Mouse (Mus musculus) embryonic facial prominence, embryonic 14.5 days (tissue): ENCODE data around the gene Oprm1. TPM values are rescaled to one million over a fixed set of nuclear protein-coding genes. Genes with fewer than 3 reads are reported as not detected.

Experiments used
- ATAC-seq: fragments of 200-750 bp; cut with Nextera tagmentation; 2 replicates; pipeline ENCODE4 v1.8.0; 2017; ENCODE audit warnings: low read depth, moderate number of reproducible peaks, moderate TSS enrichment
- DNase-seq: peaks from one replicate; pipeline ENCODE4 v3.0.0-alpha.2; 2015; ENCODE audit warnings: low spot score
- H3K27ac ChIP-seq: fragments of 300-500 bp; sonication (generic); replicated peaks from 2 replicates; pipeline ENCODE4 v1.5.1; 2014; ENCODE audit warnings: low read depth, mild to moderate bottlenecking, low read length, moderate library complexity
- H3K27me3 ChIP-seq: fragments of 300-500 bp; sonication (generic); replicated peaks from 2 replicates; pipeline ENCODE4 v1.6.1; 2014; ENCODE audit warnings: low read length; ENCODE audit not compliant: control insufficient read depth, insufficient read depth
- H3K36me3 ChIP-seq: fragments of 300-500 bp; sonication (generic); 2 replicates; pipeline ENCODE4 v1.6.1; 2014; ENCODE audit warnings: low read length, mixed read lengths; ENCODE audit not compliant: control insufficient read depth, insufficient read depth
- H3K4me1 ChIP-seq: fragments of 300-500 bp; sonication (generic); 2 replicates; pipeline ENCODE4 v1.6.1; 2014; ENCODE audit warnings: antibody characterized with exemption, low read length; ENCODE audit not compliant: control insufficient read depth, insufficient read depth
- H3K4me2 ChIP-seq: fragments of 300-500 bp; sonication (generic); 2 replicates; pipeline ENCODE4 v1.6.1; 2014; ENCODE audit warnings: low read depth, mild to moderate bottlenecking, low read length, moderate library complexity, mixed read lengths
- H3K4me3 ChIP-seq: fragments of 300-500 bp; sonication (generic); 2 replicates; pipeline ENCODE4 v1.5.1; 2014; ENCODE audit warnings: low read depth, mild to moderate bottlenecking, low read length
- H3K9ac ChIP-seq: fragments of 300-500 bp; sonication (generic); 2 replicates; pipeline ENCODE4 v1.6.1; 2014; ENCODE audit warnings: low read depth, mild to moderate bottlenecking, low read length, moderate library complexity, mixed read lengths
- H3K9me3 ChIP-seq: fragments of 300-500 bp; sonication (generic); 2 replicates; pipeline ENCODE4 v1.6.1; 2016; ENCODE audit warnings: low read length; ENCODE audit not compliant: control insufficient read depth
- WGBS: fragments of 180-500 bp; shearing (Covaris S2); extraction: QIAGEN DNeasy Blood & Tissue Kit; methylation state at CpG from one replicate; pipeline ENCODE4 v1.1.7; 2014; 5-methylcytosine and 5-hydroxymethylcytosine counted together
- polyA plus RNA-seq: library from polyadenylated mRNA; unstranded; fragments of >200 nt; fragmentation: Nextera tagmentation; extraction: Ambion mirVana; gene quantifications from 2 replicates; pipeline ENCODE4 v1.2.1, GENCODE M21; 2014

Gene Oprm1
- 0.22 and 0.31 TPM in 2 replicates for polyA plus RNA-seq

GRCm38 (mm10) chr10:6758206-6758605 is at the start of gene Oprm1:
Oprm1 (plus strand) TSS chr10:6758506.
- H3K9ac ChIP-seq, result no peak within 1 kb of the TSS
- H3K4me3 ChIP-seq, result no peak within 1 kb of the TSS
- no peaks in the 10 kb centered on the region for H3K36me3 ChIP-seq
- DNase-seq (no peak), ATAC-seq (no peak)
- 88% methylated on average over 3 of the region's 3 CpGs for WGBS
- H3K27me3 ChIP-seq, result no peaks in the 10 kb centered on the region
- no peak within 1 kb of the TSS for H3K4me2 ChIP-seq
- H3K27ac ChIP-seq, result no peak within 1 kb of the TSS
- H3K9me3 ChIP-seq, result no peaks in the 10 kb centered on the region
- H3K4me1 ChIP-seq, result no peaks in the 10 kb centered on the region

GRCm38 (mm10) chr10:6717181-6717948 is 40.9 kb upstream of the Oprm1 start:
- Histone ChIP-seq H3K27me3 (no peaks in the 10 kb centered on the region; the same call in 1 of the 2 replicates), H3K4me3 (no peak overlapping the region), H3K27ac (no peak overlapping the region), H3K9ac (no peak overlapping the region), H3K9me3 (no peaks in the 10 kb centered on the region), H3K36me3 (no peaks in the 10 kb centered on the region), H3K4me1 (no peaks in the 10 kb centered on the region), H3K4me2 (no peak overlapping the region)
- WGBS, result 64% methylated on average over 4 of the region's 4 CpGs
- no peak for DNase-seq
- ATAC-seq, result no peak

GRCm38 (mm10) chr10:6723765-6724164 is 34.5 kb upstream of the Oprm1 start:
- Histone ChIP-seq H3K4me2 (no peak overlapping the region), H3K27ac (no peak overlapping the region), H3K36me3 (no peaks in the 10 kb centered on the region), H3K4me1 (no peaks in the 10 kb centered on the region), H3K4me3 (no peak overlapping the region), H3K9ac (no peak overlapping the region), H3K27me3 (no peaks in the 10 kb centered on the region), H3K9me3 (peaks cover 3% of the 10 kb centered on the region; the same call in 1 of the 2 replicates)
- WGBS, result 56% methylated on average over 1 of the region's 1 CpGs
- ATAC-seq, result no peak
- DNase-seq, result peak; percentile 13

- no peak for DNase-seq
- 88% methylated on average over 3 of the region's 3 CpGs for WGBS
- Histone ChIP-seq H3K9me3 (peaks cover 3% of the 10 kb centered on the region; the same call in 1 of the 2 replicates), H3K27me3 (no peaks in the 10 kb centered on the region), H3K4me3 (no peak overlapping the region), H3K36me3 (no peaks in the 10 kb centered on the region), H3K27ac (no peak overlapping the region), H3K9ac (no peak overlapping the region), H3K4me1 (no peaks in the 10 kb centered on the region), H3K4me2 (no peak overlapping the region)
- ATAC-seq, result no peak
These were observed 29.8 kb upstream of the Oprm1 start for GRCm38 (mm10) chr10:6728469-6728868.

- Histone ChIP-seq H3K27ac (no peak overlapping the region), H3K36me3 (no peaks in the 10 kb centered on the region), H3K9ac (no peak overlapping the region), H3K9me3 (no peaks in the 10 kb centered on the region), H3K27me3 (no peaks in the 10 kb centered on the region), H3K4me2 (no peak overlapping the region), H3K4me1 (no peaks in the 10 kb centered on the region), H3K4me3 (no peak overlapping the region)
- 89% methylated on average over 5 of the region's 5 CpGs for whole genome bisulfite sequencing
- DNase-seq (no peak), ATAC-seq (no peak)
These were observed 4.9 kb upstream of the Oprm1 start for GRCm38 (mm10) chr10:6753375-6753774.

- H3K9me3 ChIP-seq, result no peaks in the 10 kb centered on the region
- H3K36me3 ChIP-seq, result no peaks in the 10 kb centered on the region
- no peak within 1 kb of the TSS for H3K27ac ChIP-seq
- H3K4me3 ChIP-seq, result no peak within 1 kb of the TSS
- H3K27me3 ChIP-seq, result no peaks in the 10 kb centered on the region
- H3K9ac ChIP-seq, result no peak within 1 kb of the TSS
- DNase-seq (no peak), ATAC-seq (no peak)
- no peak within 1 kb of the TSS for H3K4me2 ChIP-seq
- no peaks in the 10 kb centered on the region for H3K4me1 ChIP-seq
- 87% methylated on average over 2 of the region's 2 CpGs for WGBS
These were observed 3.0 kb downstream of the Oprm1 start, which contains the start of gene Gm10945 for GRCm38 (mm10) chr10:6761287-6761811. Gm10945 (minus strand) TSS chr10:6761761.

- H3K4me2 ChIP-seq, result no peak overlapping the region
- peak; percentile 76 for ATAC-seq
- H3K9me3 ChIP-seq, result no peaks in the 10 kb centered on the region
- WGBS, result 5% methylated on average over 24 of the region's 25 CpGs
- no peak overlapping the region for H3K9ac ChIP-seq
- no peaks in the 10 kb centered on the region for H3K36me3 ChIP-seq
- no peak overlapping the region for H3K27ac ChIP-seq
- no peaks in the 10 kb centered on the region for H3K4me1 ChIP-seq
- peak; percentile 70 for DNase-seq
- H3K27me3 ChIP-seq, result no peaks in the 10 kb centered on the region
- H3K4me3 ChIP-seq, result no peak overlapping the region
These were observed 30.4 kb downstream of the Oprm1 start for GRCm38 (mm10) chr10:6788517-6789237.

- DNase-seq (no peak), ATAC-seq (no peak)
These were observed 31.9 kb downstream of the Oprm1 start for GRCm38 (mm10) chr10:6790226-6790625.

More at GRCm38 (mm10) chr10:6790226-6790625, 31.9 kb downstream of the Oprm1 start:
- Histone ChIP-seq H3K9me3 (no peaks in the 10 kb centered on the region), H3K36me3 (no peaks in the 10 kb centered on the region), H3K27me3 (no peaks in the 10 kb centered on the region), H3K4me3 (no peak overlapping the region), H3K4me2 (no peak overlapping the region), H3K4me1 (no peaks in the 10 kb centered on the region), H3K9ac (no peak overlapping the region), H3K27ac (no peak overlapping the region)
